Mouse (Mus musculus) liver, embryonic 14.5 days (tissue): Measurements from ENCODE around the gene Chl1.

ENCODE experiments used
- CTCF ChIP-seq: IDR thresholded peaks from 2 replicates; pipeline ENCODE4 v1.5.1; 2016; ENCODE audit warnings: antibody characterized with exemption, low read depth, control low read depth
- EP300 ChIP-seq: IDR thresholded peaks from 2 replicates; pipeline ENCODE4 v1.6.1; 2016; ENCODE audit warnings: antibody characterized with exemption, low read depth

- TF ChIP-seq CTCF (no peak), EP300 (no peak)
These were observed 39.5 kb downstream of the Chl1 start for GRCm38 (mm10) chr6:103549929-103550328.
